Mouse (Mus musculus) neural tube, embryonic 12.5 days (tissue): ENCODE data around the gene BC003965. TPM values are rescaled to one million over a fixed set of nuclear protein-coding genes. Genes with fewer than 3 reads are reported as not detected.
"Not testable (repeated sequence)": the region's sequence is repeated elsewhere in the genome, so short reads cannot be mapped to it uniquely, and the experiment has no call there.

Experiments
- ATAC-seq: fragments of 200-750 bp; cut with Nextera tagmentation; 2 replicates; pipeline ENCODE4 v1.8.0; 2017; ENCODE audit warnings: low read depth, mild to moderate bottlenecking, moderate TSS enrichment, moderate library complexity; ENCODE audit not compliant: low FRiP score
- H3K27ac ChIP-seq: fragments of 300-500 bp; sonication (generic); 2 replicates; pipeline ENCODE4 v1.5.1; 2016
- H3K27me3 ChIP-seq: fragments of 300-500 bp; sonication (generic); replicated peaks from 2 replicates; pipeline ENCODE4 v1.6.1; 2016; ENCODE audit warnings: mild to moderate bottlenecking
- H3K36me3 ChIP-seq: fragments of 300-500 bp; sonication (generic); 2 replicates; pipeline ENCODE4 v1.6.1; 2016; ENCODE audit warnings: mild to moderate bottlenecking
- H3K4me1 ChIP-seq: fragments of 300-500 bp; sonication (generic); 2 replicates; pipeline ENCODE4 v1.6.1; 2016
- H3K4me2 ChIP-seq: fragments of 300-500 bp; sonication (generic); replicated peaks from 2 replicates; pipeline ENCODE4 v1.6.1; 2016; ENCODE audit warnings: mild to moderate bottlenecking
- H3K4me3 ChIP-seq: fragments of 300-500 bp; sonication (generic); 2 replicates; pipeline ENCODE4 v1.5.1; 2016
- H3K9ac ChIP-seq: fragments of 300-500 bp; sonication (generic); 2 replicates; pipeline ENCODE4 v1.6.1; 2016; ENCODE audit warnings: mild to moderate bottlenecking
- H3K9me3 ChIP-seq: fragments of 300-500 bp; sonication (generic); 2 replicates; pipeline ENCODE4 v1.6.1; 2016; ENCODE audit warnings: mild to moderate bottlenecking
- WGBS: fragments of 180-500 bp; shearing (Covaris S2); methylation state at CpG from one replicate; pipeline ENCODE4 v1.1.7; 2016; 5-methylcytosine and 5-hydroxymethylcytosine counted together
- polyA plus RNA-seq: library from polyadenylated mRNA; unstranded; fragments of >200 nt; fragmentation: Nextera tagmentation; extraction: Ambion mirVana; gene quantifications from 2 replicates; pipeline ENCODE4 v1.2.1, GENCODE M21; 2016

The BC003965 gene
- polyA plus RNA-seq, 1 experiment from 2014 or later, result 34.1 TPM

DNA sequence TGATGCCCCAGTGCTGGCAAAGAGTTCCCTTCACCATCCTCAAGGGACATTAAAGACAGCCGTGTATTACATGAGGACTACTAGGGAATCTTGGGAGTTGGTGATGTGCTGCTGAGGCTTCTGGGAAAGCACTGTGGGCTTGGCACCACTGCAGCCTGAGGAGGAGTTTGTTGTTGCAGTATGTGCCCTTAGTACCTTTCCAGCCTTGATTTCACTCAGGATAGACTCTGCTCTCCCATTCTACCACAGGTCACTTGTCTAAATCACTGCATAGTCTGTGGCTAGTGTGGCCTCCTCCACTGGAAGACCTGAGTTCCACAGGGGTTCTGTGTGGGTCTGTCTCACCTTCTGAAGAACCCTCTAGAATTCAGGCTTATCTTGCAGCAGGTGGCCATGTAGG lies 36.4 kb downstream of the BC003965 start:
- WGBS, result 89% methylated on average over 1 of the region's 1 CpGs
- Histone ChIP-seq H3K36me3 (peaks cover 11% of the 10 kb centered on the region; the same call in 1 of the 2 replicates), H3K9ac (no peak overlapping the region)

DNA sequence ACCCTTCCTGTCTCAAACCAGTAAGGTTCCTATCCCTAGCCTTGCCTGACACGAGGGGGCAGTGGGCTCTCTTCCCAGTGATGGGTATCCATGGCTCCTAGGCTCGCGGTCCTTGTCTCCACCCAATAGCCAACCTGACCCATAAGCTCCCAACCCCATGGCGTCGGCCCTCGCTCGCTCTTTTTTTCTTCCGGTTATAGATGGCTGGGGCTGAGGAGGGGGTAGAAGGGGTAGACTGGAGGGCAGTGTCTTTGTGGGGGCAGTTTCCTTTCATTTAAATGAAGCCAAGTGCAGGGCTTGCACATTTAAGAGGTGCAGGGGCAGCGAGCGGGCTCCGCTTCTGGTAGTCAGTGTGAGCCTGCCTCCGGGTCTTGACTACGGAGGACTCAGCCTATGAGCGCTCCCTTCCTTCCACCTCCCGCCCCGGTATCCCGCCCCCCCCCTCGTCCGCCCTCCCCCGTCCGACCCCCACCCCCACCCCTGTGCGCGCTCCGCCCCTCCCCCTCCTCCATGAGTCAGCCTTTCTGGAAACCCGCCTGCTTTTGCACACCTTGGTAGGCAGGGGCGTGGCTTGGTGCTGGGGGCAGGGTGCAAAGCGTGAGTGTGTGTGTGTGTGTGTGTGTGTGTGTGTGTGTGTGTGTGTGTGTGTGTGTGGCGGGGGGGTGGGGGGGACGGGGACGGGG lies 37.6 kb downstream of the BC003965 start:
- peak overlapping the region; percentile 23 for H3K9ac ChIP-seq
- H3K27ac ChIP-seq, result no peak overlapping the region
- WGBS, result 2% methylated on average over 27 of the region's 30 CpGs
- H3K9me3 ChIP-seq, result no peaks in the 10 kb centered on the region
- peaks cover 11% of the 10 kb centered on the region; the same call in 1 of the 2 replicates for H3K4me1 ChIP-seq
- H3K4me3 ChIP-seq, result peak overlapping the region; percentile 34
- H3K4me2 ChIP-seq, result peak overlapping the region; percentile 56
- H3K36me3 ChIP-seq, result peaks cover 9% of the 10 kb centered on the region; the same call in 1 of the 2 replicates
- no peaks in the 10 kb centered on the region for H3K27me3 ChIP-seq
- ATAC-seq, result peak; percentile 76

More for the DNA sequence above, 36.4 kb downstream of the BC003965 start:
- Histone ChIP-seq H3K27me3 (no peaks in the 10 kb centered on the region), H3K4me2 (no peak overlapping the region), H3K27ac (no peak overlapping the region), H3K4me1 (peaks cover 11% of the 10 kb centered on the region; the same call in 1 of the 2 replicates), H3K9me3 (no peaks in the 10 kb centered on the region), H3K4me3 (no peak overlapping the region)
- ATAC-seq, result no peak

- H3K27me3 ChIP-seq, H3K9ac ChIP-seq, H3K36me3 ChIP-seq, H3K27ac ChIP-seq, H3K9me3 ChIP-seq: not testable (repeated sequence)
- Histone ChIP-seq H3K4me2 (peak overlapping the region; percentile 56), H3K4me1 (peaks cover 11% of the 10 kb centered on the region; the same call in 1 of the 2 replicates), H3K4me3 (peak overlapping the region; percentile 34)
- WGBS, result 13% methylated on average over 19 of the region's 28 CpGs
- peak; percentile 88 for ATAC-seq
Measured at GRCm38 (mm10) chr17:25222504-25222940, 38.2 kb downstream of the BC003965 start.

- H3K4me2 ChIP-seq, result peak overlapping the region; percentile 56
- no peak overlapping the region for H3K9ac ChIP-seq
- H3K36me3 ChIP-seq, result peaks cover 9% of the 10 kb centered on the region; the same call in 1 of the 2 replicates
- WGBS, result 56% methylated on average over 6 of the region's 6 CpGs
- peaks cover 11% of the 10 kb centered on the region; the same call in 1 of the 2 replicates for H3K4me1 ChIP-seq
- no peak overlapping the region for H3K4me3 ChIP-seq
- no peak overlapping the region for H3K27ac ChIP-seq
- ATAC-seq, result no peak
- no peaks in the 10 kb centered on the region for H3K27me3 ChIP-seq
- no peaks in the 10 kb centered on the region for H3K9me3 ChIP-seq
Measured at GRCm38 (mm10) chr17:25222951-25223601, 38.7 kb downstream of the BC003965 start.

DNA sequence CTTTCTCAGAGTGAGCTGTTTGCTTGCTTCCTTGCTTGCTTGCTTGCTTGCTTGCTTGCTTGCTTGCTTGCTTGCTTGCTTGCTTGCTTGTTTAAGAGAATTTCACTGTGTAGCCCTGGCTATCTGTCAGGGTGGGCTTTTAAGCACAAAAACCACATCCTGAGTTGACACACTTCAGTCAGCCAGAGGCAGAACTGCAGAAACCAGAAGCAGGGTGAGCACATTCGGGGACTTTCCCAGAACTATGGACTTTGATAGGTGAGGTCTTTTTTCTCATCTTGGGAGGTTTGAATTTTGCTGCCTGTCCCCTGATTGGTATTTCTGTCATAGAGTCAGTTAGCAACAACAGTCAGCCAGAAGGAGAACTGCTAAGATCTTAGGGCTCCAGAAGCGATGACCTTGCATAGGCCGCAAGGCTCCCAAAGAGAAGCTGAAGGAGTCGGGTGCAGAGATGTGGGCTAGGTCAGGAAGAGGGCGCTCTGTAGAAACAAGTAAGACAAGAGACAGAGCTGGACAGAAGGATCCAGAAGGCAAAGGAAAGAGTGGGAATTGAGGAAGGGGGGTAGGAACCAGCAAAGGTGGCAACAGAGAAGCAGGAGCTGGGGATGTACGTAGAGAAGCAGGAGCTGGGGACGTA lies 40.4 kb downstream of the BC003965 start:
- 87% methylated on average over 7 of the region's 7 CpGs for WGBS
- no peak overlapping the region for H3K4me2 ChIP-seq

DNA sequence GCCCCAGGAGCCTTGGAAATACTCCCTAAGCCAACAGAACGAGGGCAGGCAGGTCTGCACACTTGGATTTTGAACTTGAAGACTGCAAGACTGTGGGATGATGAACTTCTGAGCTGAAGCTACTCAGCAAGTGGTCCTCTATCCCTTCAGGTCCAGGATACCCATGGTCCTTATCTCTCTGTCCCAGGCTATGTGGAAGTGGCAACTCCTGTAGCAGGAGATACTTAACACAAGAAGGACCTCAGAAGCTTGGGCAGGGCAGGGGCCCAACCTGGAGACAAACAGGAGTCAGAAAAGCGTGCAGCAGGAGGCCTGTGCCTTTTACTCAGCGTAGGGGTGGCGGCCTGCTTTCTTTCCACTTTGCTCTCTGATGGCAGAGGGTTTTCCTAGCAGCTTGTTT lies 41.3 kb downstream of the BC003965 start:
- H3K9ac ChIP-seq, result no peak overlapping the region
- peaks cover 11% of the 10 kb centered on the region; the same call in 1 of the 2 replicates for H3K4me1 ChIP-seq
- no peak for ATAC-seq
- H3K27me3 ChIP-seq, result no peaks in the 10 kb centered on the region
- H3K27ac ChIP-seq, result no peak overlapping the region
- no peak overlapping the region for H3K4me2 ChIP-seq
- peaks cover 15% of the 10 kb centered on the region for H3K36me3 ChIP-seq
- H3K4me3 ChIP-seq, result no peak overlapping the region
- no peaks in the 10 kb centered on the region for H3K9me3 ChIP-seq
- WGBS, result 86% methylated on average over 4 of the region's 4 CpGs

More for the DNA sequence above, 40.4 kb downstream of the BC003965 start:
- no peak overlapping the region for H3K4me3 ChIP-seq
- ATAC-seq, result no peak
- H3K4me1 ChIP-seq, result peaks cover 11% of the 10 kb centered on the region; the same call in 1 of the 2 replicates
- H3K9ac ChIP-seq, result no peak overlapping the region
- no peaks in the 10 kb centered on the region for H3K27me3 ChIP-seq
- H3K27ac ChIP-seq, result no peak overlapping the region
- no peaks in the 10 kb centered on the region for H3K9me3 ChIP-seq
- peaks cover 9% of the 10 kb centered on the region for H3K36me3 ChIP-seq

DNA sequence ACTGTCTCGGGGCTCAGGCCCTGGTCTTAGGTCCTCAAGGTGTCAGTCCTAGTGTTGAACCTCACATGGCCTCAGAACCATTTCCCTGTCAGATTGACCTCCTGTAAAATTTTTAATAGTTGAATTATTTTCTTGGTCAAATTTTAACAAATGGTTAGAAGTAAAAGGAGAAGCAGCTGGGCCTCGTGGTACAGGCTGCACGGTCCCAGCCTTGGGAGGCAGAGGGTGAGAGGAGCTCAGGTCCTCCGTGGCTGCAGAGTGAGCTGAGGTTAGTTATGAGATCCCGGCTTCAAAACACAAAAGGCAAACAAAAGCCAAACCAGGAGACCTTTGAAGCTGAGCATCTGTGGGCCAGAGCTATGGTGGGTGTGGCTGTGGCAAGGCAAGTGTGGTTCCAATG lies 43.6 kb downstream of the BC003965 start:
- Histone ChIP-seq H3K4me2 (no peak overlapping the region), H3K4me3 (no peak overlapping the region), H3K4me1 (no peaks in the 10 kb centered on the region), H3K9ac (no peak overlapping the region), H3K27me3 (no peaks in the 10 kb centered on the region), H3K27ac (no peak overlapping the region), H3K9me3 (no peaks in the 10 kb centered on the region), H3K36me3 (peaks cover 22% of the 10 kb centered on the region)
- WGBS, result 90% methylated on average over 5 of the region's 5 CpGs
- ATAC-seq, result no peak

DNA sequence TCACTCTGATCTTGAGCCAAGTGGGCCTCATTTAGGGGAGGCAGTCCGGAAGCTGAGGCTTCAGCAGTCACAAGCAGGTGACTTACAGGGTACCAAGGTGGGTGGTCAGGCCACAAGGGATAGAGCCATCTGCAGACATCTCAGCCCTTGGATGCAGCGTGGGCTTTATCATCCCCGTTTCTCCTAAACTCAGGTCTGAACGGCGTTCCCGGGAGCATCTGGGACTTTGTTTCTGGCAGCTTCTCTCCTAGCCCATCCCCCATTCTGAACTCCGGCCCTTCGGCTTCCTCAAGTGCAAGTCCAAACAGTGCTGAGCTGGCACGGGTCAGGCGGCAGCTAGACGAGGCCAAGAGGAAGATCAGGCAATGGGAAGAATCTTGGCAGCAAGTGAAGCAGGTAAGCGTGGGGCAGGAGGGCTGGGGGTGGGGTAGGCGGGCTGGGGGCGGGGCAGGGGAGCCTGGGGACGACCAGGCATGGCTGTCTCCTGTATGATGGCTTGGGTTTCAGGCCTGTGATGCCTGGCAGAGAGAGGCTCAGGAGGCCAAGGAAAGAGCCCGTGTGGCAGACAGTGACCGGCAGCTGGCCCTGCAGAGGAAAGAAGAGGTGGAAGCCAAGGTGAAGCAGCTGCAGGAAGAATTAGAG lies 45.8 kb downstream of the BC003965 start:
- WGBS, result 82% methylated on average over 17 of the region's 17 CpGs
- not testable (repeated sequence) for H3K4me2 ChIP-seq, H3K9ac ChIP-seq, H3K27ac ChIP-seq, H3K4me3 ChIP-seq, H3K4me1 ChIP-seq, H3K9me3 ChIP-seq, ATAC-seq, H3K27me3 ChIP-seq
- peaks cover 31% of the 10 kb centered on the region for H3K36me3 ChIP-seq

- H3K27me3 ChIP-seq, result no peaks in the 10 kb centered on the region
- H3K4me2 ChIP-seq, result no peak overlapping the region
- H3K4me1 ChIP-seq, result no peaks in the 10 kb centered on the region
- no peak overlapping the region for H3K9ac ChIP-seq
- no peak overlapping the region for H3K4me3 ChIP-seq
- H3K36me3 ChIP-seq, result peaks cover 36% of the 10 kb centered on the region
- 92% methylated on average over 3 of the region's 3 CpGs for WGBS
- no peaks in the 10 kb centered on the region for H3K9me3 ChIP-seq
- no peak for ATAC-seq
- H3K27ac ChIP-seq, result no peak overlapping the region
Measured at GRCm38 (mm10) chr17:25230700-25231099, 46.3 kb downstream of the BC003965 start.

DNA sequence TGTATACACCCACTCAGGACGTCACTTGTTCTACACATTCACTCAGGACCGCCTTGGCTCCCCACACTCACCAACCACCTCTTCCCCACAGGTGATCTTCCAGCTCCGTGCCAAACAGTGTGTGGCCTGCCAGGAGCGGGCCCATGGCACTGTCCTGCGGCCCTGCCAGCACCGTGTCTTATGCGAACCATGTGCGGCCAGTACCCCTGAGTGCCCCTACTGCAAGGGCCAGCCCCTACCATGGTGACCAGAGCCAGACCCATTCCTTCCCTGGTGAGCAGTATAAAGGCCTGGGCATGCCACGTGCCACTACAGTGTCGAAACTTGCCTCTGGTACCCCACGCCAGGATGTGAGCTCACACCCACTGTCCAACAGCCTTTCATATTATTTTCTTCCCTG lies 47.3 kb downstream of the BC003965 start:
- peaks cover 38% of the 10 kb centered on the region for H3K36me3 ChIP-seq
- not testable (repeated sequence) for H3K9me3 ChIP-seq, ATAC-seq, H3K4me2 ChIP-seq, H3K4me1 ChIP-seq, H3K27ac ChIP-seq, H3K4me3 ChIP-seq, H3K9ac ChIP-seq, H3K27me3 ChIP-seq
- 94% methylated on average over 7 of the region's 11 CpGs for WGBS

GRCm38 (mm10) chr17:25235635-25236034 lies 51.3 kb downstream of the BC003965 start:
- no peak overlapping the region for H3K4me3 ChIP-seq
- peaks cover 28% of the 10 kb centered on the region for H3K36me3 ChIP-seq
- 86% methylated on average over 9 of the region's 9 CpGs for WGBS
- no peak overlapping the region for H3K4me2 ChIP-seq
- H3K4me1 ChIP-seq, result peaks cover 9% of the 10 kb centered on the region
- no peaks in the 10 kb centered on the region for H3K9me3 ChIP-seq
- no peak overlapping the region for H3K27ac ChIP-seq
- no peak overlapping the region for H3K9ac ChIP-seq
- no peak for ATAC-seq
- H3K27me3 ChIP-seq, result no peaks in the 10 kb centered on the region
